Mouse (Mus musculus) heart, postnatal 0 days (tissue): ENCODE results near the gene Nol3. TPM values are rescaled to one million over a fixed set of nuclear protein-coding genes. Genes with fewer than 3 reads are reported as not detected.

Source experiments
- ATAC-seq: fragments of 200-750 bp; cut with Nextera tagmentation; 2 replicates; pipeline ENCODE4 v1.8.0; 2017; ENCODE audit warnings: low read depth, moderate number of reproducible peaks, moderate library complexity; ENCODE audit not compliant: insufficient read depth
- DNase-seq: peaks from one replicate; pipeline ENCODE4 v3.0.0-alpha.2; 2016; ENCODE audit warnings: low spot score
- H3K27ac ChIP-seq: fragments of 300-500 bp; sonication (generic); 2 replicates; pipeline ENCODE4 v1.5.1; 2014; ENCODE audit warnings: low read depth, mild to moderate bottlenecking
- H3K27me3 ChIP-seq: fragments of 300-500 bp; sonication (generic); 2 replicates; pipeline ENCODE4 v1.6.1; 2014; ENCODE audit warnings: low read length, mixed read lengths; ENCODE audit not compliant: control insufficient read depth, insufficient read depth
- H3K36me3 ChIP-seq: fragments of 300-500 bp; sonication (generic); replicated peaks from 2 replicates; pipeline ENCODE4 v1.6.1; 2014; ENCODE audit warnings: low read length, mixed read lengths; ENCODE audit not compliant: control insufficient read depth, insufficient read depth
- H3K4me1 ChIP-seq: fragments of 300-500 bp; sonication (generic); 2 replicates; pipeline ENCODE4 v1.6.1; 2014; ENCODE audit warnings: antibody characterized with exemption; ENCODE audit not compliant: control insufficient read depth, insufficient read depth
- H3K4me2 ChIP-seq: fragments of 300-500 bp; sonication (generic); 2 replicates; pipeline ENCODE4 v1.6.1; 2014; ENCODE audit warnings: low read depth, mild to moderate bottlenecking, low read length, moderate library complexity
- H3K4me3 ChIP-seq: fragments of 300-500 bp; sonication (generic); 2 replicates; pipeline ENCODE4 v1.5.1; 2014; ENCODE audit warnings: low read depth, low read length
- H3K9ac ChIP-seq: fragments of 300-500 bp; sonication (generic); replicated peaks from 2 replicates; pipeline ENCODE4 v1.6.1; 2014; ENCODE audit warnings: low read depth, low read length, mixed read lengths
- H3K9me3 ChIP-seq: fragments of 300-500 bp; sonication (generic); replicated peaks from 2 replicates; pipeline ENCODE4 v1.6.1; 2016; ENCODE audit warnings: low read length; ENCODE audit not compliant: control insufficient read depth
- CTCF ChIP-seq: IDR thresholded peaks from 2 replicates; pipeline ENCODE4 v1.5.1; 2016; ENCODE audit warnings: antibody characterized with exemption, control low read depth, low read depth
- EP300 ChIP-seq: IDR thresholded peaks from 2 replicates; pipeline ENCODE4 v1.6.1; 2016; ENCODE audit warnings: antibody characterized with exemption, low read depth
- WGBS: fragments of 180-500 bp; shearing (Covaris S2); extraction: QIAGEN DNeasy Blood & Tissue Kit; methylation state at CpG from one replicate; pipeline ENCODE4 v1.1.7; 2014; 5-methylcytosine and 5-hydroxymethylcytosine counted together
- polyA plus RNA-seq: library from polyadenylated mRNA; unstranded; fragments of >200 nt; fragmentation: Nextera tagmentation; extraction: Ambion mirVana; gene quantifications from 2 replicates; pipeline ENCODE4 v1.2.1, GENCODE M21; 2015
- total RNA-seq: library from RNA; depleted of rRNA; stranded (reverse); fragments of >200 nt; gene quantifications from 2 replicates; pipeline ENCODE4 v1.2.3, GENCODE M21; 2014; ENCODE audit warnings: low replicate concordance

Nol3 gene
- total and polyA plus RNA-seq, 2 experiments from 2014 or later: 10.0 to 13.2 TPM

- H3K9ac ChIP-seq: no peak overlapping the region
- no peak for DNase-seq
These were observed 38.3 kb upstream of the Nol3 start for GRCm38 (mm10) chr8:105237442-105238142.

DNA sequence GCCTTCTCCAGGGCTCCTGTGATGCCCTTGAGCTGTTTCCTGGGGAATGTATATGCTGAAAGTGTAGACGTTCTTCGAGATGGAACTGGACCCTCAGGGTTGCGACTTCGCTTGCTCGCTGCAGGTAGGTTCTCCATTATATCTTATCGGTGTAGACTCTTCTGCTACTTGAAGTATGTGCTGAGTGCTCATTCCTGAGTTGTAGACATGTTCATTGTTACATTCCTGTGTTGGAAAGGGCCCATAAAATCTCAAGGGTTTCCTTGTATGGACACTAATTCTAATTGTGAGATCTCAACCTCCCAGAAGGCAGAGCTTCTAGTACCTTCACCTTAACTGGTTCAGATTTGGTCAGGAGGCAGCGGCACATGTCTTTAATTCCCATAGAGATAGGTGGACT is 34.9 kb upstream of the Nol3 start:
- WGBS: 88% methylated on average over 7 of the region's 7 CpGs
- H3K4me3 ChIP-seq: no peak overlapping the region
- no peaks in the 10 kb centered on the region for H3K27me3 ChIP-seq
- TF ChIP-seq CTCF (no peak), EP300 (no peak)
- H3K9ac ChIP-seq: no peak overlapping the region
- no peaks in the 10 kb centered on the region for H3K9me3 ChIP-seq
- H3K4me1 ChIP-seq: no peaks in the 10 kb centered on the region
- DNase-seq (no peak), ATAC-seq (no peak)
- no peak overlapping the region for H3K27ac ChIP-seq
- H3K36me3 ChIP-seq: peaks cover 49% of the 10 kb centered on the region
- no peak overlapping the region for H3K4me2 ChIP-seq

More at GRCm38 (mm10) chr8:105237442-105238142, 38.3 kb upstream of the Nol3 start:
- no peak overlapping the region for H3K4me3 ChIP-seq
- no peak for TF ChIP-seq CTCF
- TF ChIP-seq EP300: no peak
- no peak overlapping the region for H3K27ac ChIP-seq
- no peak for ATAC-seq
- H3K4me2 ChIP-seq: no peak overlapping the region
- no peaks in the 10 kb centered on the region for H3K9me3 ChIP-seq
- peaks cover 64% of the 10 kb centered on the region for H3K36me3 ChIP-seq
- no peaks in the 10 kb centered on the region for H3K27me3 ChIP-seq
- 91% methylated on average over 14 of the region's 14 CpGs for WGBS
- no peaks in the 10 kb centered on the region for H3K4me1 ChIP-seq

DNA sequence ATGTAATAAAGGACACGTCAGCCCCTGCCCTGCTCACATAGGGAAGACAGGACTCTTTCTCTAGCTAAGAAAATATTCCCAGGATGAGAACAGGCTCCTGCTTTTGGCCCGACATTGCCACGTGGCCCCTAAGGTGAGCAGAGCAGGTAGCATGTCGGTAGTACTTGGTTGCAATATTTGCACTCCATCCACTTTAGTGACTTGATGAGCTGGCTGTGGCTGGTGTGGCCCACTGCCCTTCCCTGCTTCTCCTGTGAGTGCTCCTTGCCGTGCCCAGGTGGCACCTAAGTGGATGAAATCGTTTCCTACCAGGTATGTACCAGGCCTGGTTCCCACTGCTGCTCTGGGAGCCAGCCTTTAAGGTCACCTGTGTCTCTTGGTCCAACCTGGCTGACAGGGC is 24.0 kb upstream of the Nol3 start:
- no peaks in the 10 kb centered on the region for H3K9me3 ChIP-seq
- H3K4me1 ChIP-seq: peaks cover 14% of the 10 kb centered on the region
- WGBS: 89% methylated on average over 6 of the region's 6 CpGs
- no peak overlapping the region for H3K4me2 ChIP-seq
- no peak overlapping the region for H3K9ac ChIP-seq
- ATAC-seq (no peak), DNase-seq (no peak)
- H3K27ac ChIP-seq: no peak overlapping the region
- H3K4me3 ChIP-seq: no peak overlapping the region
- H3K27me3 ChIP-seq: 0 out of 2 replicates have a peak, but pooled peaks cover 11% of the 10 kb centered on the region
- peaks cover 62% of the 10 kb centered on the region for H3K36me3 ChIP-seq
- no peak for TF ChIP-seq CTCF

DNA sequence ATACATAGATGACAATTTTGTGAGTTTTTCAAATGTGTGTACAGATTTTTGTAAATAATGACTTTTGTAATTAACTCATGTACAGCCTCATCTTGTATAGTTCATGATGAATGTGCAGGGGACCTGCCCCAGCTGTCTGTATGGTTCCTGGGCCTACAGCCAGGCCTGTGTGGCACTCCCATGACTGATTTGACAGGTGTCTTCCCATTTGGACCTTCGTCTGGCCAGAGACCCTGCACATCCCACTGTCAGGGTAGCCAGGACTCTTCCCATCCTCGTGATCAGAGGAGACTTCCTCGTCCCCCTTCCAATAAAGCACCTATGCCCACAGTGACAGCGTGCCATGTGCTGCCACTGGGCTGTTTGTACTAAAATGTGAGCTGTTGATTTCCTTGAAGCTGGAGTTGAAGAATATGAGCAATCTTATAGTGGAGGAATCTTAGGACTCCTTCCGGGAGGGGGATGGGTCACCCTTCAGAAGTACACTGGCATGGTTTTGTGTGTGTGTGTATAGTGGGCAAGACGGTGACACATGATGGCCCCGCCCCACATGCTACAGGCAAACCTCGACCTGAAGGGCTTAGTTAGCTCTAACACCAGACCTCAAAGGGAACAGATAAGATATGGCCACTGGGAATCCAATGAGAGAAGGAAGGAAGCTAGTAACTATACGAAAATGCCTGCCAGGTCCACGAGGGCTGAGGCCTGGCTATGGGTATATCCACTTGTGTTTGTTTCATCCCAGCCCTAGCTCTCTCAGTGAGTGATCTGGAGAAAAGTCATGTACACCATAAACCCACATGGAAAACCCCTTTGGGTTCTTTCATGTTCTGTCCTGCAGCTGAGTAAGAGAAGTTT is 23.0 kb upstream of the Nol3 start:
- Histone ChIP-seq H3K4me1 (peaks cover 14% of the 10 kb centered on the region), H3K27ac (no peak overlapping the region), H3K4me3 (no peak overlapping the region), H3K36me3 (peaks cover 53% of the 10 kb centered on the region), H3K27me3 (0 out of 2 replicates have a peak, but pooled peaks cover 11% of the 10 kb centered on the region), H3K9me3 (no peaks in the 10 kb centered on the region), H3K4me2 (no peak overlapping the region), H3K9ac (no peak overlapping the region)
- DNase-seq (no peak), ATAC-seq (no peak)
- no peak for TF ChIP-seq CTCF
- TF ChIP-seq EP300: no peak
- 66% methylated on average over 10 of the region's 10 CpGs for WGBS

DNA sequence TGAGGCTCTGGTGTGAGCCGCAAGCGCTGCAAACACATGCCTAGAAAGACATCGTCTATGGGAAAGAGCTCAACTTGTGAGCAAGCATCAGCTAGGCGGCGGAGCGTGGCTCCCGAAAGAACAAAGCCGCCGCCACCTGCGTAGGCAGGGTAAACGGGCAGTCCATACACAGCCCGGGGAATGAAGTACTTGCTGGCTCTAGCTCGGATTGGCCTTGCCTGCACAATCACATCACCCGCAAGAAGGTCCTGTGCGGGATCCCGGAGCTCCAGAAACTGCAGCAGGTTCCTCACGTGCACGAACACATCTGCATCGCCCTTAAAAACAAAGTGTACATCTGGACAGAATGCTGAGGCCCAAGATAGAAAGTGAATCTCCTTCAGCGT is 22.2 kb upstream of the Nol3 start:
- H3K4me1 ChIP-seq: peaks cover 16% of the 10 kb centered on the region
- peak overlapping the region; percentile 67 for H3K4me3 ChIP-seq
- peak overlapping the region; percentile 99 for H3K4me2 ChIP-seq
- no peaks in the 10 kb centered on the region for H3K9me3 ChIP-seq
- H3K9ac ChIP-seq: no peak overlapping the region; the same call in 1 of the 2 replicates
- ATAC-seq (no peak), DNase-seq (no peak)
- H3K27me3 ChIP-seq: peaks cover 15% of the 10 kb centered on the region; the same call in 1 of the 2 replicates
- no peak for TF ChIP-seq EP300
- no peak for TF ChIP-seq CTCF
- WGBS: 48% methylated on average over 20 of the region's 20 CpGs
- no peak overlapping the region for H3K27ac ChIP-seq
- peaks cover 45% of the 10 kb centered on the region for H3K36me3 ChIP-seq
